Mouse (Mus musculus): ENCODE measurements around the gene Slc16a8. TPM values are rescaled to one million over a fixed set of nuclear protein-coding genes. Genes with fewer than 3 reads are reported as not detected.

Slc16a8 gene
- total and polyA plus RNA-seq, 3 experiments: 0.08 to 0.83 TPM; not detected in 1

GRCm38 (mm10) chr15:79285399-79285798 lies 30.8 kb upstream of the Slc16a8 start, which contains the start of gene Baiap2l2:
Gene Baiap2l2 (minus strand): TSS chr15:79285537.
- Histone ChIP-seq H3K9ac (ENCODE audit: insufficient read depth, low read depth) (no peak within 1 kb of the TSS), H3K4me1 (ENCODE audit: control insufficient read depth in 1 of 2, insufficient read depth in 2 of 2) (peaks cover 10 to 16% of the 10 kb centered on the region in 2 experiments), H3K27me3 (replicated peaks) (no peaks in the 10 kb centered on the region), H3K4me2 (ENCODE audit: insufficient read depth, low read depth, poor library complexity, severe bottlenecking) (no peak within 1 kb of the TSS), H3K79me2 (replicated peaks; ENCODE audit: control insufficient read depth, extremely low read depth, insufficient read depth, poor library complexity, severe bottlenecking) (no peaks in the 10 kb centered on the region), H3K4me3 (replicated peaks in 1 of 3; ENCODE audit: low read depth in 2 of 3, low read length in 2 of 3, poor library complexity in 1 of 3) (no peak within 1 kb of the TSS), H3K27ac (ENCODE audit: insufficient read depth, low read depth) (no peak within 1 kb of the TSS), H3K36me3 (replicated peaks in 1 of 2; ENCODE audit: control insufficient read depth in 1 of 2, insufficient read depth in 1 of 2, low read length in 1 of 2) (peaks cover 44 to 73% of the 10 kb centered on the region in 2 experiments), H3K9me3 (replicated peaks; ENCODE audit: low read length) (no peaks in the 10 kb centered on the region)
- dilution Hi-C loops (cut with MboI; ENCODE audit: extremely low pct_ligation_motif_present, extremely low pct_unique_long_range_greater_than_20kb, low sequenced_read_pairs) (no loop called here), in situ Hi-C loops (cut with MboI; ENCODE audit: low pct_ligation_motif_present, low pct_unique_long_range_greater_than_20kb, low sequenced_read_pairs) (loop anchor here (5.0 kb wide), 2 partner anchors 37 to 182 kb away; no protein-coding TSS in a partner anchor)
- DNase-seq (ENCODE audit: extremely low read depth): no peak
- TF ChIP-seq RAD21 (IDR thresholded peaks at IDR 0.05; ENCODE audit: low read depth, low read length) (no peak), MEF2A (IDR thresholded peaks at IDR 0.05; ENCODE audit: borderline replicate concordance, low read depth, low read length) (no peak), POLR2AphosphoS2 (IDR thresholded peaks at IDR 0.05; ENCODE audit: low read depth, low read length) (no peak), PAX5 (IDR thresholded peaks at IDR 0.05; ENCODE audit: low read length) (no peak), CTCF (conservative IDR thresholded peaks at IDR 0.05 in 1 of 2, IDR thresholded peaks at IDR 0.05 in 1 of 2; ENCODE audit: low read depth in 2 of 2, low read length in 2 of 2) (no peak), HCFC1 (IDR thresholded peaks at IDR 0.05; ENCODE audit: low read depth, low read length) (no peak), NRF1 (IDR thresholded peaks at IDR 0.05; ENCODE audit: low read depth, low read length) (no peak), CHD1 (IDR thresholded peaks at IDR 0.05; ENCODE audit: low read depth, low read length) (no peak)

- dilution Hi-C loops (cut with MboI; ENCODE audit: extremely low pct_ligation_motif_present, extremely low pct_unique_long_range_greater_than_20kb, low sequenced_read_pairs): no loop called here
- DNase-seq (ENCODE audit: extremely low read depth): no peak
- Histone ChIP-seq H3K79me2 (replicated peaks; ENCODE audit: control insufficient read depth, extremely low read depth, insufficient read depth, poor library complexity, severe bottlenecking) (no peaks in the 10 kb centered on the region), H3K36me3 (replicated peaks in 1 of 2; ENCODE audit: control insufficient read depth in 1 of 2, insufficient read depth in 1 of 2, low read length in 1 of 2) (peaks cover 29 to 54% of the 10 kb centered on the region in 2 experiments), H3K9ac (ENCODE audit: insufficient read depth, low read depth) (no peak overlapping the region), H3K4me2 (ENCODE audit: insufficient read depth, low read depth, poor library complexity, severe bottlenecking) (no peak overlapping the region), H3K4me1 (ENCODE audit: control insufficient read depth in 1 of 2, insufficient read depth in 2 of 2) (peaks cover 10 to 19% of the 10 kb centered on the region in 2 experiments), H3K27ac (ENCODE audit: insufficient read depth, low read depth) (no peak overlapping the region), H3K9me3 (replicated peaks; ENCODE audit: low read length) (peaks cover 6% of the 10 kb centered on the region), H3K4me3 (replicated peaks in 1 of 3; ENCODE audit: low read depth in 2 of 3, low read length in 2 of 3, poor library complexity in 1 of 3) (no peak overlapping the region), H3K27me3 (replicated peaks) (no peaks in the 10 kb centered on the region)
- TF ChIP-seq RCOR1 (conservative IDR thresholded peaks at IDR 0.05; ENCODE audit: low read depth, low read length) (no peak), EP300 (IDR thresholded peaks at IDR 0.05; ENCODE audit: low read length) (no peak), PAX5 (IDR thresholded peaks at IDR 0.05; ENCODE audit: low read length) (no peak), TBP (conservative IDR thresholded peaks at IDR 0.05; ENCODE audit: low read depth, low read length) (no peak), ZNF384 (IDR thresholded peaks at IDR 0.05; ENCODE audit: low read depth, low read length) (no peak), MAX (IDR thresholded peaks at IDR 0.05; ENCODE audit: low read length) (no peak), ETS1 (conservative IDR thresholded peaks at IDR 0.05; ENCODE audit: low read depth, low read length) (no peak), MAZ (IDR thresholded peaks at IDR 0.05; ENCODE audit: low read depth, low read length) (no peak), USF1 (IDR thresholded peaks at IDR 0.05; ENCODE audit: low read depth, low read length) (no peak), HCFC1 (IDR thresholded peaks at IDR 0.05; ENCODE audit: low read depth, low read length) (no peak), POLR2A (IDR thresholded peaks at IDR 0.05; ENCODE audit: low read depth, low read length) (no peak), ZC3H11A (IDR thresholded peaks at IDR 0.05; ENCODE audit: low read depth, low read length) (no peak), NRF1 (IDR thresholded peaks at IDR 0.05; ENCODE audit: low read depth, low read length) (no peak)
- in situ Hi-C loops (cut with MboI; ENCODE audit: low pct_ligation_motif_present, low pct_unique_long_range_greater_than_20kb, low sequenced_read_pairs): no loop called here
Measured at GRCm38 (mm10) chr15:79283371-79283770, 28.8 kb upstream of the Slc16a8 start.
